Mouse (Mus musculus) splenic B cell, adult 2 months (primary cell): ENCODE data around the gene Gm13289.
A peak's percentile ranks its signal among the peaks of the same experiment; 100 is the strongest.
"Not testable (repeated sequence)": the region's sequence is repeated elsewhere in the genome, so short reads cannot be mapped to it uniquely, and the experiment has no call there.

Experiments
- DNase-seq: peaks from one replicate; pipeline ENCODE4 v3.0.0-alpha.2; 2011; ENCODE audit warnings: low read depth, low spot score
- H3K27me3 ChIP-seq: 2 replicates; pipeline ENCODE4 v1.6.1; 2012; ENCODE audit warnings: mild to moderate bottlenecking, low read length, moderate library complexity, mixed read lengths; ENCODE audit not compliant: control insufficient read depth, poor library complexity, insufficient read depth, severe bottlenecking
- H3K36me3 ChIP-seq: 2 replicates; pipeline ENCODE4 v1.6.1; 2012; ENCODE audit warnings: mild to moderate bottlenecking, low read length, moderate library complexity, mixed read lengths; ENCODE audit not compliant: control insufficient read depth, poor library complexity, insufficient read depth, severe bottlenecking

Gene Gm13289

GRCm38 (mm10) chr4:88761776-88762175 is 14.9 kb upstream of the Gm13289 start:
- H3K27me3 ChIP-seq, DNase-seq, H3K36me3 ChIP-seq: not testable (repeated sequence)

DNA sequence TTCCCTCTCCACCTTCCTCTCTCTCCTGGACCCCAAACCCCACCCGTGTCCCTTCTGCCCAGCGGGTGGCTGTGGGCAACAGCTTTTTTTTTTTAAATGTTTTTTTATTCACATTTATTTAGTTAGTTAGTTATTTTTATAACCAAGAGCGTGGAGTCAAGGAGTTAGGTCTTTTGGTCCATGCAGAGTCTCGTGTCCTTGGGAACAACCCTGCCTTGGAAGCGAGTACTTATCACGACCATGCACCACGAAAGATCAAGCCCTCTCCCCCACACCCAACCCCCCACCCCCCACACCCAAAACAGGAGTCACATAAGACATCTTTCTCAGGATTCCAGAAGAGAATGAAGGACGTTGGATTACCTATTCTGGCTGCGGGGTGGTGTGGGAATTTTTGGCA is 14.4 kb upstream of the Gm13289 start:
- DNase-seq, result not testable (repeated sequence)

DNA sequence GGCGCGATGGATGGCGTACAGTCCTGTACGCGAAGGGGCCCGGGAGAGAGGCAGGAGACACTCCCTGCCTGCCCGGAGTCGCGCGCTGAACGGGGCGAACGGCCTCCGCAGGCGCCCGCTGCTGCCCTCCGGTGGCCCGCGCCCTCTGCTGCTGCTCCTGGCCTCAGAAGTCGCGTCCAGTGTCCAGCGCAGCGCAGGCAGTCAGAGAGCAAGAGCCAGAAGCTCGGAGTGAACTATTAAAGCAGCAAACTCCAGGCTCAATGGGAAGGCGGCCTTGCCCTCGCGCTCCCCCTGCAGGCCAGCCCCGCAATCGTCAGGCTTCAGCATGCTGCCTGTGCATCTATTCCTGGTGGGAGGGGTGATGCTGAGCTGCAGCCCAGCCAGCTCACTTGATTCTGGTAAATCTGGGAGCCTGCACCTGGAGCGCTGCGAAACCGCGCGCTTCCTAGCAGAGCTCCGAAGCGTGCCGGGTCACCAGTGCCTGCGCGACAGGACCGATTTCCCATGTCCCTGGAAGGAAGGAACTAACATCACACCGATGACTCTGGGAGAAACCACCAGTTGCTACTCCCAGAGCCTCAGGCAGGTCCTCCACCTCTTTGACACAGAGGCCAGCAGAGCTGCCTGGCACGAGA is 13.2 kb upstream of the Gm13289 start:
- not testable (repeated sequence) for H3K27me3 ChIP-seq, H3K36me3 ChIP-seq
- DNase-seq, result peak; percentile 68

More for the DNA sequence above, 14.4 kb upstream of the Gm13289 start:
- H3K36me3 ChIP-seq, H3K27me3 ChIP-seq: not testable (repeated sequence)

GRCm38 (mm10) chr4:88773534-88773933 is 3.2 kb upstream of the Gm13289 start, which contains the start of gene Gm13290:
Gene Gm13290, plus strand, starts transcription at chr4:88773834.
- H3K36me3 ChIP-seq, H3K27me3 ChIP-seq, DNase-seq: not testable (repeated sequence)

DNA sequence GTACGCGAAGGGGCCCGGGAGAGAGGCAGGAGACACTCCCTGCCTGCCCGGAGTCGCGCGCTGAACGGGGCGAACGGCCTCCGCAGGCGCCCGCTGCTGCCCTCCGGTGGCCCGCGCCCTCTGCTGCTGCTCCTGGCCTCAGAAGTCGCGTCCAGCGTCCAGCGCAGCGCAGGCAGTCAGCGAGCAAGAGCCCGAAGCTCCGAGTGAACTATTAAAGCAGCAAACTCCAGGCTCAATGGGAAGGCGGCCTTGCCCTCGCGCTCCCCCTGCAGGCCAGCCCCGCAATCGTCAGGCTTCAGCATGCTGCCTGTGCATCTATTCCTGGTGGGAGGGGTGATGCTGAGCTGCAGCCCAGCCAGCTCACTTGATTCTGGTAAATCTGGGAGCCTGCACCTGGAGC is 2.8 kb downstream of the Gm13289 start, which contains the start of gene Gm13272:
Gm13272 (plus strand) TSS at position 301 of the 400 bp plus-strand sequence.
- not testable (repeated sequence) for H3K36me3 ChIP-seq

GRCm38 (mm10) chr4:88780320-88780719 is 3.6 kb downstream of the Gm13289 start:
- not testable (repeated sequence) for H3K27me3 ChIP-seq, H3K36me3 ChIP-seq, DNase-seq

More for the DNA sequence above, 2.8 kb downstream of the Gm13289 start, which contains the start of gene Gm13272:
- DNase-seq, H3K27me3 ChIP-seq: not testable (repeated sequence)

DNA sequence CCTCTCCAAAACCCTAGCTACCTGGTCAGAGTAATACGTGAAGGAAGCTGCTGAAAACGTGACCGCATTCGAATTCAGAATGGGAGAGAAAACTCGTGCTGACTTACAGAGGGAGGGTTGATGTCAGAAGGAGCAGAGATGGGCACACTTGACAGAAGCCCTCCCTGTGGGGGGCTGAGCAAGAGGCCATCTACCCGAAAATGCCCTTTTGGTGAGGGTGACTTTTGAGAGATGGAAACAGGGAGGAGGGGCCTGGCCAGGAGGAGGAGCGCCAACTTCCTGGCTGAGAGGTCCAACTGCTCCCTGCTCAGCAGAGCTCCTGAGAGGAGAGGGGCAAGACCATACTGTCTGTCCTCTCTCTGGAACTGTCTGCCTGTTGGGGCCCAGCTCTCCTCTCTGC is 5.1 kb downstream of the Gm13289 start, which contains the start of gene Ifnz:
Ifnz (plus strand) TSS at position 301 of the 400 bp plus-strand sequence.
- DNase-seq, H3K27me3 ChIP-seq, H3K36me3 ChIP-seq: not testable (repeated sequence)

DNA sequence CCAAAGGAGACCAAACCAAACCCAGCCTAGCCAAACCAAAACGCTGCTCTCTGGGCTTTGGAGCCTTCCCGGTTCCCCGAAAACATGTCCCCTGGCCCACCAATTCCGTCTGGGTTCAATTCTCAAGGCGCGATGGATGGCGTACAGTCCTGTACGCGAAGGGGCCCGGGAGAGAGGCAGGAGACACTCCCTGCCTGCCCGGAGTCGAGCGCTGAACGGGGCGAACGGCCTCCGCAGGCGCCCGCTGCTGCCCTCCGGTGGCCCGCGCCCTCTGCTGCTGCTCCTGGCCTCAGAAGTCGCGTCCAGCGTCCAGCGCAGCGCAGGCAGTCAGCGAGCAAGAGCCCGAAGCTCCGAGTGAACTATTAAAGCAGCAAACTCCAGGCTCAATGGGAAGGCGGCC is 5.6 kb downstream of the Gm13289 start:
- H3K36me3 ChIP-seq, H3K27me3 ChIP-seq, DNase-seq: not testable (repeated sequence)

GRCm38 (mm10) chr4:88785409-88785808 is 8.7 kb downstream of the Gm13289 start, which contains the start of gene Gm13276:
Gene Gm13276, plus strand, starts transcription at chr4:88785709.
- DNase-seq, H3K27me3 ChIP-seq, H3K36me3 ChIP-seq: not testable (repeated sequence)

DNA sequence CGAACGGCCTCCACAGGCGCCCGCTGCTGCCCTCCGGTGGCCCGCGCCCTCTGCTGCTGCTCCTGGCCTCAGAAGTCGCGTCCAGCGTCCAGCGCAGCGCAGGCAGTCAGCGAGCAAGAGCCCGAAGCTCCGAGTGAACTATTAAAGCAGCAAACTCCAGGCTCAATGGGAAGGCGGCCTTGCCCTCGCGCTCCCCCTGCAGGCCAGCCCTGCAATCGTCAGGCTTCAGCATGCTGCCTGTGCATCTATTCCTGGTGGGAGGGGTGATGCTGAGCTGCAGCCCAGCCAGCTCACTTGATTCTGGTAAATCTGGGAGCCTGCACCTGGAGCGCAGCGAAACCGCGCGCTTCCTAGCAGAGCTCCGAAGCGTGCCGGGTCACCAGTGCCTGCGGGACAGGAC is 11.7 kb downstream of the Gm13289 start, which contains the start of gene Gm13277:
Gm13277 (plus strand) TSS at position 231 of the 400 bp plus-strand sequence.
- not testable (repeated sequence) for H3K36me3 ChIP-seq, H3K27me3 ChIP-seq, DNase-seq

DNA sequence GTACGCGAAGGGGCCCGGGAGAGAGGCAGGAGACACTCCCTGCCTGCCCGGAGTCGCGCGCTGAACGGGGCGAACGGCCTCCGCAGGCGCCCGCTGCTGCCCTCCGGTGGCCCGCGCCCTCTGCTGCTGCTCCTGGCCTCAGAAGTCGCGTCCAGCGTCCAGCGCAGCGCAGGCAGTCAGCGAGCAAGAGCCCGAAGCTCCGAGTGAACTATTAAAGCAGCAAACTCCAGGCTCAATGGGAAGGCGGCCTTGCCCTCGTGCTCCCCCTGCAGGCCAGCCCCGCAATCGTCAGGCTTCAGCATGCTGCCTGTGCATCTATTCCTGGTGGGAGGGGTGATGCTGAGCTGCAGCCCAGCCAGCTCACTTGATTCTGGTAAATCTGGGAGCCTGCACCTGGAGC is 14.5 kb downstream of the Gm13289 start, which contains the start of gene Gm13278:
Gm13278 (plus strand) TSS at position 301 of the 400 bp plus-strand sequence.
- not testable (repeated sequence) for DNase-seq

GRCm38 (mm10) chr4:88793936-88794675 is 17.4 kb downstream of the Gm13289 start, which contains the start of gene Gm13275:
Gene Gm13275, plus strand, starts transcription at chr4:88794487.
- not testable (repeated sequence) for H3K36me3 ChIP-seq, H3K27me3 ChIP-seq, DNase-seq

More for the DNA sequence above, 14.5 kb downstream of the Gm13289 start, which contains the start of gene Gm13278:
- H3K36me3 ChIP-seq, H3K27me3 ChIP-seq: not testable (repeated sequence)

GRCm38 (mm10) chr4:88797097-88797496 is 20.4 kb downstream of the Gm13289 start, which contains the start of gene Gm13279:
Gene Gm13279, plus strand, starts transcription at chr4:88797397.
- not testable (repeated sequence) for H3K27me3 ChIP-seq, H3K36me3 ChIP-seq, DNase-seq

DNA sequence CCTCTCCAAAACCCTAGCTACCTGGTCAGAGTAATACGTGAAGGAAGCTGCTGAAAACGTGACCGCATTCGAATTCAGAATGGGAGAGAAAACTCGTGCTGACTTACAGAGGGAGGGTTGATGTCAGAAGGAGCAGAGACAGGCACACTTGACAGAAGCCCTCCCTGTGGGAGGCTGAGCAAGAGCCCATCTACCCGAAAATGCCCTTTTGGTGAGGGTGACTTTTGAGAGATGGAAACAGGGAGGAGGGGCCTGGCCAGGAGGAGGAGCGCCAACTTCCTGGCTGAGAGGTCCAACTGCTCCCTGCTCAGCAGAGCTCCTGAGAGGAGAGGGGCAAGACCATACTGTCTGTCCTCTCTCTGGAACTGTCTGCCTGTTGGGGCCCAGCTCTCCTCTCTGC is 22.6 kb downstream of the Gm13289 start, which contains the start of gene Gm13285:
Gm13285 (plus strand) TSS at position 301 of the 400 bp plus-strand sequence.
- not testable (repeated sequence) for DNase-seq, H3K36me3 ChIP-seq, H3K27me3 ChIP-seq

DNA sequence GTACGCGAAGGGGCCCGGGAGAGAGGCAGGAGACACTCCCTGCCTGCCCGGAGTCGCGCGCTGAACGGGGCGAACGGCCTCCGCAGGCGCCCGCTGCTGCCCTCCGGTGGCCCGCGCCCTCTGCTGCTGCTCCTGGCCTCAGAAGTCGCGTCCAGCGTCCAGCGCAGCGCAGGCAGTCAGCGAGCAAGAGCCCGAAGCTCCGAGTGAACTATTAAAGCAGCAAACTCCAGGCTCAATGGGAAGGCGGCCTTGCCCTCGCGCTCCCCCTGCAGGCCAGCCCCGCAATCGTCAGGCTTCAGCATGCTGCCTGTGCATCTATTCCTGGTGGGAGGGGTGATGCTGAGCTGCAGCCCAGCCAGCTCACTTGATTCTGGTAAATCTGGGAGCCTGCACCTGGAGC is 26.2 kb downstream of the Gm13289 start, which contains the start of gene Gm13287:
Gm13287 (plus strand) TSS at position 301 of the 400 bp plus-strand sequence.
- not testable (repeated sequence) for H3K36me3 ChIP-seq, H3K27me3 ChIP-seq, DNase-seq
